Mouse (Mus musculus) thymus, postnatal 4 days (tissue): ENCODE data around the gene Pcgf1.
A peak's percentile ranks its signal among the peaks of the same experiment; 100 is the strongest.

Experiments used
- DNase-seq: peaks from one replicate; pipeline ENCODE4 v3.0.0; 2021

Gene Pcgf1

GRCm38 (mm10) chr6:83103130-83103650, 25.5 kb downstream of the Pcgf1 start:
- no peak for DNase-seq

DNA sequence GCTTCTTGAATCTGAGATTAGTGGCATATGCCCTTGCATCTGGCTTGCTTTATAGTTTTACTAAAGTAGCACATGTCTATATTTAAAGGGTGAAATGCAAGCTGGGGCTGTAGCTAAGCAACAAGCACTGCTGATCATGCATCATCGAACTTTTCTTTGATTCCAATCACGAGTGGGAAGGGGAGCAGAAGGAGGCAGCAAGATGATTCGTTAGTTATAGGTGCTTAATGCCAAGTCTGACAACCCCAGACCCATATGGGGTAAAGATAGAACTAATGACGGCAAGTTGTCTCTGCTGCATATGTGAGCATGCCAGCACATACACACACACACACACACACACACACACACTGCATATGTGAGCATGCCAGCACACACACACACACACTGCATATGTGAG, 26.5 kb downstream of the Pcgf1 start:
- no peak for DNase-seq

GRCm38 (mm10) chr6:83107566-83108400, 30.1 kb downstream of the Pcgf1 start:
- peak; percentile 94 for DNase-seq

DNA sequence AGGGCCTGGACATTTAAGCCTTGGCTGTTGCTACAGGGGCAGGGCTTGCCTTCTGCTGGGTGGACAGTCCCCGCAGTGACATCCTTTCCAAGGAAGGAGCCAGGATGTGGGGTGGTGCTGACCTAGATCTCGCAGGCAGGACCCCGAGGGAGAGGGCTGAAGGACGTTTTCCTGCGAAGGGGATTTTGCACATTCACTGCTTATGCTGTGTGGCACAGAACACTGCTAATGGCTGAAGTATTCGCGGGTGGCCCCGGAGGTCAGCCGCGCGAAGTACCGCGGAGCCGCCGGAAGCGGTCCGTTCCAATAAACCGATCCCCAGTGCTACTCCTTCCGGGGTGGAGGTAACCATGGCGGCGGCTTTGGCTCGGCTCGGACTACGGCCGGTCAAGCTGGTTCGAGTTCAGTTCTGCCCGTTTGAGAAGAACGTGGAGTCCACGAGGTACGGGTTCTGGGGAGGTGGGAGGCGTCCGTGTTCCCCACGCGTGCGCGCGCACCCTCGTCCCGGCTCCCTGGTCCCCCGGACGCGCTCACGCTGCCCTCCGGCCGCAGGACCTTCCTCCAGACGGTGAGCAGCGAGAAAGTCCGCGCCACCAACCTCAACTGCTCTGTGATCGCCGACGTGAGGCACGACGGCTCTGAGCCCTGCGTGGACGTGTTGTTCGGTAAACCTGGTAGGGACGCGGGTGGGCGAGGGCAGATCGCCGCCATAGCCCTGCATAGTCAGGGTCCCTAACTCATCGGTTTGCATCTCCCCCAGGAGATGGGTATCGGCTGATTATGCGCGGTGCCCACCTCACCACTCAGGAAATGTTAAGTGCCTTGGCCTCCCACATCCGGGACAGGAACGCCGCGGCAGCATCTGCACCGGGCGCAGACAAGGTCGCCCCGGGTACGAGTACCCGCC, 31.3 kb downstream of the Pcgf1 start, which contains the start of gene Mrpl53:
TSS of gene Mrpl53 (plus strand) at position 279 of the 907 bp plus-strand sequence.
- DNase-seq = peak; percentile 80

DNA sequence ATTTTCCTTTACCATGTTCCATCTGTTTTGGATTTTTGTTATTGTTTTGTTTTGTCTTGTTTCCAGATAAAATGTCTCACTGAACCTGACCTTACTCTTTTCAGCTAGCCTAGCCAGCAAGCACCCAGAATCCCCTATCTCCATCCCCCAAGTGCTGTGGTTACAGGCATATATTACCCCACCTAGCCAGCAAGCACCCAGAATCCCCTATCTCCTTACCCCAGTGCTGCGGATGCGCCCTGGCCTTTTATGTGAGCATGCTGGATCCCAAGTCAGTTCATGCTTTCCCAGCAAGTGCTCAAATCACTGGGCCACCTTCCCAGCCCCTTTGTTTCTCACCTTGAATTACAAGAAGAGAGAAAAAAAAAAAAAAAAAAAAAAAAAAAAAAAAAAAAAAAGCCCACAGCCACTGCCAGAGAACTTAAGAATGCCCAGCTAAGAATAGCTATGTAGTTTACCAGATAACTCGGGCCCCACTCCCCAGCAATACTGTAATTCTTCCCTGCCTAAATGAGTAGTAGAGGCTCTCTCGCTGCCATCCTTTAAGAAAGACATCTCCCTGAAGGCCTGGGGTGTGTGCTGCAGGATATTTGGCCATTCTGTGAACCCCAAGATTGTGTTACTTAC, 34.0 kb downstream of the Pcgf1 start:
- no peak for DNase-seq

- DNase-seq = peak; percentile 94
Observed at GRCm38 (mm10) chr6:83115011-83115671, 37.5 kb downstream of the Pcgf1 start, which contains the start of gene Mogs. TSS of gene Mogs (plus strand) at chr6:83115496.

DNA sequence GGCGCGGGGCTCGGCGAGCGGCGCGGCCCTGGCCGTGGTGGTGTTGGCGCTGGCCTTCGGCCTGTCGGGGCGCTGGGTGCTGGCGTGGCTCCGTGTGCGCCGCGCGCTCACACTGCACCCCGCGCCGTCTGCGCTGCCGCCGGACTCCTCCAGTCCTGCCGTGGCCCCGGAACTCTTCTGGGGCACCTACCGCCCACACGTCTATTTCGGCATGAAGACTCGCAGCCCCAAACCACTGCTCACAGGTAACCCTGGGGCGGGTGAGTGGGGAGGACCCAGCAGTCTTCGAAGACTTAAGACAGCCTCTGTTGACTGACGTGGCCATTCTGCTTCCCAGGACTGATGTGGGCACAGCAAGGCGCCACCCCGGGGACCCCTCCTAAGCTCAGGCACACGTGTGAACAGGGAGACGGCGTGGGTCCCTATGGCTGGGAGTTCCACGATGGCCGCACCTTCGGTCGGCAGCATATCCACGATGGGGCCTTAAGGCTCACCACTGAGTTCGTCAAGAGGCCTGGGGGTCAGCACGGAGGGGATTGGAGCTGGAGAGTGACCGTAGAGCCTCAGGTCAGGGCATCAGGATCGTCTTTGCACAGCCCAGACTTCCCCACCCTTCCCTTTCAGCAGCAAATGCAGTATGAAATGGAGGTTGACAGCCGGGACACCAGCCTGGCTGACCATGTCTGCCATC, 38.2 kb downstream of the Pcgf1 start:
- DNase-seq = peak; percentile 59

DNA sequence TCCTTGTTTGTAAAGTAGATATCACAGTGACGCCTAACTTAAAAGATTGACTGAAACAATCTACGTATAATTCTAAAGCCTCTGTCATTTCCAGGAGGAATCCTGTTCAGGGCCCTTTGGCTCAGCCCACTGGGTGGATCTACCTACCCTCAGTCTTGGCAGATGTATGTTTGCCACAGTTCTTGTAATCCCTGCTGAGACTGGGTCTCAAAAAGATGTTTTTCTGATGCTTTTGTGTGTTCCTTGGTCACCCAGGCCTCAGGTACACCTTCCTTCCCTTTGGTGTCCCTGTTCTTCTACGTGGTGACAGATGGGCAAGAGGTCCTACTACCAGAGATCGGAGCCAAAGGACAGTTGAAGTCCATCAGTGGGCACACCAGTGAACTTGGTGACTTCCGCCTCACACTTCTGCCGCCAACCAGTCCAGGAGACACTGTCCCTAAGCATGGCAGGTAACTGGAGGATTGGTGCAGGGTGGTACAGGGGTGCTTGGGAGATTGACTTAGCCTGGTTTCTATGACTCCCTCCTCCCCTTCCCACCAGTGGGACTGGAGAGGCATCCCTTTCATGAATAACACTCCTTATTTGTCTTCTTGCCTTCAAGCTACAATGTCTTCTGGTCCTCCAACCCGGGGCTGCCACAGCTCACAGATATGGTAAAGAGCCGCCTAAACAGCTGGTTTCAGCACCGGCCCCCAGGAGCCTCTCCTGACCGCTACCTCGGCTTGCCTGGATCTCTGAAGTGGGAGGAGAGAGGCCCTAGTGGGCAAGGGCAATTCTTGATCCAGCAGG, 38.9 kb downstream of the Pcgf1 start:
- no peak for DNase-seq

DNA sequence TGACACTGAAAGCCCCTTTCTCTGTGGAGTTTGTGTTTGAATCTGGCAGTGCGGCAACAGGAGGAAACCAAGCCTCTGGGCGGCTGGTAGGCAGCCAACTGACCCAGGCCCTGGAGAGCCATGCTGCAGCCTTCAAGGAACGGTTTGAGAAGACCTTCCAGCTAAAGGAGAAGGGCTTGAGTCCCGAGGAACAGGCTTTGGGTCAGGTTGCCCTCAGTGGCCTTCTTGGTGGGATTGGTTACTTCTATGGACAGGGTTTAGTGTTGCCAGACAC, 39.4 kb downstream of the Pcgf1 start:
- no peak for DNase-seq

DNA sequence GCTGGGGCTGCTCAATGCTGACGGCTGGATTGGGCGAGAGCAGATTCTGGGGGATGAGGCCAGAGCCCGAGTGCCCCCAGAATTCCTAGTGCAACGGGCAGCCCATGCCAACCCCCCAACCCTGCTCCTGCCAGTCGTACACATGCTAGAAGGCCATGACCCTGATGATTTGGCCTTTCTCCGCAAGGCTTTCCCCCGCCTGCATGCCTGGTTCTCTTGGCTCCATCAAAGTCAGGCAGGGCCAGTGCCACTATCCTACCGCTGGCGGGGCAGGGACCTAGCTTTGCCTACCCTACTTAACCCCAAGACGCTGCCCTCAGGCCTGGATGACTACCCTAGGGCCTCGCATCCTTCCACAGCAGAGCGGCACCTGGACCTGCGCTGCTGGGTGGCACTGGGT, 39.9 kb downstream of the Pcgf1 start:
- DNase-seq = no peak

- DNase-seq = no peak
Observed at GRCm38 (mm10) chr6:83118369-83118768, 40.7 kb downstream of the Pcgf1 start.

- no peak for DNase-seq
Observed at GRCm38 (mm10) chr6:83118825-83119733, 41.4 kb downstream of the Pcgf1 start.

DNA sequence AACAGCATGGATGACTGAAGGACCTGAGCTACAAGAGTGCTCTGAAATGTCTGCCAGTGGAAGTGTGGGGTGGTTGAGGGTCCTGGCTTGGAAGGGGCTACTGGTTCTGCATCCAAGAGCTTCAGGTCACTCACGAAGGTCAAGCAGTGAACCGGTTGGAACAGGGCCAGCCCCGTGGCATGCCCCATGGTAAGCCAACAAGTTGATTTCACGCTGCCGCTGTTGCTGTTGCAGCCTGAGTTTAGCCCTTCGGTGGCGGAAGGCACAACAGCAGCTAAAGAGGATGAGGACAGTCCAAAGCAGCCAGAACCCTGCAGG, 42.0 kb downstream of the Pcgf1 start:
- DNase-seq = no peak

- peak; percentile 86 for DNase-seq
Observed at GRCm38 (mm10) chr6:83120930-83121862, 43.5 kb downstream of the Pcgf1 start, which contains the start of gene Wbp1. TSS of gene Wbp1 (minus strand) at chr6:83121559.

GRCm38 (mm10) chr6:83121863-83122710, 44.4 kb downstream of the Pcgf1 start:
- DNase-seq = peak; percentile 73

DNA sequence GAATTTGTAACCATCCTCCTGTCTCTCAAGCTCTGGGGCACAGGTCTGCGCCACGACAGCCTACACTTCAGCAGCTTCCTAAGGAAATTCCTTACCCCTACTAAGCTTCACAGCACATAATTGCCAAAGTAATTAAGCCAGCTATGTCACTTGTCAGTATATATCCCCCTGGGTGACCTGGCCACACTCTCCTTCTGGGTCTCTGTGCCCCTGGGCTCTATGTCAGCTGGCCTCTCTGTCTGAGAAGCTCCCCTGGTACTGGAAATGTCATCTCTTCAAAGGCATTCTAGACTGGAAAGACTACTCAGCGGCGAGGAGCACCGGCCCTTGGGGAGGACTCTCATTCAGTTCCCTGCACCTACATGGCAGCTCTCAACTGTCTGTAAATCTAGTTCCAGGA, 45.3 kb downstream of the Pcgf1 start:
- DNase-seq = no peak

- DNase-seq = peak; percentile 91
Observed at GRCm38 (mm10) chr6:83124851-83125312, 47.2 kb downstream of the Pcgf1 start.

DNA sequence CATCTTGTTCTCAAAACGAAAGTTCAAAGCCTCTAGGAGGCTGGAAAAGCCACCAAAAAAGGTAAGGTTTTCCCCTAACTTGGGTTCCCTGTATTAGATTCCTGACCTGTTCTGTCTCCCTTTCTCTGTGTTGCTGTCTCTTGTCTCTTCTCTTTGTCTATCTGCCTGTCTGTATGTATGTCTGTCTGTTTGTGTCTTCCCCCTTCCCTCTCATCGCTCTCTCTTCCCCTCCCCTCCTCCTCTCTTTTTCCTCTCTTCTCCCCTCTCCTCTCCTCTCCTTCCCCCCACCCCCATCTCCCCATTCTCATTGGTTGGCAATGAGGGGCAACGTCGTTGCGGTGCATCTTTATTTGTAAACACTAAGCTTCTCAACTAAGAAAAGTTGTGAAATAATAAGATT, 47.7 kb downstream of the Pcgf1 start, which contains the start of gene Ino80b:
TSS of gene Ino80b (minus strand) at position 101 of the 400 bp plus-strand sequence.
- peak; percentile 11 for DNase-seq
